Mouse (Mus musculus): ENCODE measurements around the gene Wasl. TPM values are rescaled to one million over a fixed set of nuclear protein-coding genes. Genes with fewer than 3 reads are reported as not detected.

Wasl gene
- polyA plus RNA-seq, 1 experiment, result 62.3 TPM

DNA sequence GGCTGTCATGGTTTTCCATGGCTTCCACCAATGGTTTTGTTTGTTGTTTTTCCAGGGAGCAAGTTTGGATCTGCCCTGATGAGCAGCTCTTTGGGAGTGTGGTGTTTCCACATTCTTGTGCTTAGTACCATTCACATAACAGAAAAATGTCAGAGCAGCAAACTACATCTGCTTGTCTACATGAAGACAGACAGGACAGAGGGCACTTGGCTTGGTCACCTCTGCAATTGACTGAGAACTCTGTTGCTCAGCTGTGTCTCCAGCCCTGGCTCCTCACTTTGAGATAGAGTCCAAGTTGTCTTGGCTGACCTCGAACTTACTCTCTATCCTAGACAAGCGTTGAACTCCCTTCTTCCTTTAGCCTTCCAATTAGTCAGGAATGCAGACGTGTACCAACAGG, 62.5 kb downstream of the Wasl start:
- Histone ChIP-seq H3K27ac (ENCODE audit: insufficient read depth, low read length) (no peak overlapping the region), H3K9ac (ENCODE audit: low read depth, poor library complexity, severe bottlenecking) (no peak overlapping the region), H3K9me3 (replicated peaks; ENCODE audit: control insufficient read depth, insufficient read depth, low read length, poor library complexity, severe bottlenecking) (peaks cover 17% of the 10 kb centered on the region; the same call in 1 of the 2 replicates), H3K4me3 (ENCODE audit: low read depth, low read length) (no peak overlapping the region), H3K36me3 (ENCODE audit: control insufficient read depth, insufficient read depth, low read length, poor library complexity, severe bottlenecking) (no peaks in the 10 kb centered on the region), H3K4me1 (ENCODE audit: control insufficient read depth, insufficient read depth, low read length) (no peaks in the 10 kb centered on the region), H3K27me3 (ENCODE audit: control insufficient read depth, insufficient read depth, low read length, poor library complexity, severe bottlenecking) (no peaks in the 10 kb centered on the region)
- TF ChIP-seq CTCF (IDR thresholded peaks at IDR 0.05; ENCODE audit: low read depth, low read length) (no peak), EP300 (IDR thresholded peaks at IDR 0.05; ENCODE audit: insufficient read depth, low read depth, low read length) (no peak), POLR2A (IDR thresholded peaks at IDR 0.05; ENCODE audit: insufficient read depth, low read length) (no peak)

DNA sequence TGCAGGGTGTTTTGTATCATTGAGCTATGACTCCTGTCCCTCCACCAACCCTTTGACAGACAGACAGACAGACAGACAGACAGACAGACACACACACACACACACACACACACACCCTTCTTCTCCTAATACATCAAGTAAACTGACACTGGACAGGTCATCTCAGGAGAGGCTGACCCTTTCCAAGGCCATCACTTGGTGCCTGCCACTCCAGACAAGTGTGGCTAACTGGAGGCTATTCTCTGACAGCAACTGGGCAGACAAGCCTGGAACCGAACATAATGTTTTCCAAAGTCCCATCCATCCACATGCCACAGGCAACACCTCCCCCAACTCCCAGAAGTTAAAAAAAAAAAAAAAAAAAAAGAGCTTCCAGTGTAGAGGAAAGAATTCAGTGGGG, 63.1 kb downstream of the Wasl start:
- Histone ChIP-seq H3K9ac (ENCODE audit: low read depth, poor library complexity, severe bottlenecking) (no peak overlapping the region), H3K4me1 (ENCODE audit: control insufficient read depth, insufficient read depth, low read length) (no peaks in the 10 kb centered on the region), H3K9me3 (replicated peaks; ENCODE audit: control insufficient read depth, insufficient read depth, low read length, poor library complexity, severe bottlenecking) (peaks cover 10% of the 10 kb centered on the region; the same call in 1 of the 2 replicates), H3K27me3 (ENCODE audit: control insufficient read depth, insufficient read depth, low read length, poor library complexity, severe bottlenecking) (no peaks in the 10 kb centered on the region), H3K4me3 (ENCODE audit: low read depth, low read length) (no peak overlapping the region), H3K36me3 (ENCODE audit: control insufficient read depth, insufficient read depth, low read length, poor library complexity, severe bottlenecking) (no peaks in the 10 kb centered on the region), H3K27ac (ENCODE audit: insufficient read depth, low read length) (no peak overlapping the region)
- TF ChIP-seq CTCF (IDR thresholded peaks at IDR 0.05; ENCODE audit: low read depth, low read length) (no peak), EP300 (IDR thresholded peaks at IDR 0.05; ENCODE audit: insufficient read depth, low read depth, low read length) (no peak), POLR2A (IDR thresholded peaks at IDR 0.05; ENCODE audit: insufficient read depth, low read length) (no peak)

DNA sequence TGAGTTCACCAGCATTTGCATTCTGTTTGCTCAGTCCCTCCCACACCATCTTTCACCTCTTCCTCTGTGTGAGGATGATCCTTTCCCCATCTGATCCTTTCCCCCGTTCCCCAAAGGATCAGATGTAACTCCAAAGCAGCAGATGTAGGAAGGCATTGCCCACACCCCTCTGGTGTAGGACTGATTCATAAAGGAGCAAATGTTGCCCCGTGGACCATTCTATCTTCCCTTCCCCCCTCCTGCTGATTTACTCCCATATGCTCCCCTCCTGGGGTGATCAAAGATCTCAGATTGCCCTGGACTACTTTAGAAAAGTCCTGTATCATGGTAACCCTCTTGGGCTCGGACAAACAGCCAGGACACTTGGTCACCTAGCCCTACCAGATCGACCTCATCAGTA, 64.1 kb downstream of the Wasl start:
- TF ChIP-seq POLR2A (IDR thresholded peaks at IDR 0.05; ENCODE audit: insufficient read depth, low read length) (no peak), CTCF (IDR thresholded peaks at IDR 0.05; ENCODE audit: low read depth, low read length) (no peak), EP300 (IDR thresholded peaks at IDR 0.05; ENCODE audit: insufficient read depth, low read depth, low read length) (no peak)
- no peaks in the 10 kb centered on the region for H3K36me3 ChIP-seq (ENCODE audit: control insufficient read depth, insufficient read depth, low read length, poor library complexity, severe bottlenecking)
- H3K4me1 ChIP-seq (ENCODE audit: control insufficient read depth, insufficient read depth, low read length), result no peaks in the 10 kb centered on the region
- H3K9ac ChIP-seq (ENCODE audit: low read depth, poor library complexity, severe bottlenecking), result no peak overlapping the region
- H3K27me3 ChIP-seq (ENCODE audit: control insufficient read depth, insufficient read depth, low read length, poor library complexity, severe bottlenecking), result no peaks in the 10 kb centered on the region
- no peak overlapping the region for H3K4me3 ChIP-seq (ENCODE audit: low read depth, low read length)
- H3K27ac ChIP-seq (ENCODE audit: insufficient read depth, low read length), result no peak overlapping the region
- H3K9me3 ChIP-seq (replicated peaks; ENCODE audit: control insufficient read depth, insufficient read depth, low read length, poor library complexity, severe bottlenecking), result peaks cover 3% of the 10 kb centered on the region; the same call in 1 of the 2 replicates

DNA sequence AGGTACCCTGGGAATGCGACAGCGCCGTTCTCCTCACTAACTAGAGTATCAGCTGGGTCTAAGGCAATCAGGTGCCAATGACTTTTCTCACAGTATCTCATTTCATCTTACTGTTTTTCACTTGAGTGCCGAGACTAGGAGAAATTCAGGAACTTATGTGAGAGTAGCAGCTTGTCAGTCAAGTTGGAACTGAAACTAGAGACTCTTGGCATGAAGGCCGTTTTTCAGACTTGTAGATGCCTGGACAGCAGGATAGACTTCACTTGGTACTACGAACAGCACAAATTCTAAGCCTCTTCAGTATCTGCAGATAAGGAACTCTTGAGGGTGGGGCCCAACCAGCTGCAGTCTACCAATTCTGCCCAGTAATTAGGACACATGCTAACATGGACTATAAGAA, 64.7 kb downstream of the Wasl start:
- Histone ChIP-seq H3K4me3 (ENCODE audit: low read depth, low read length) (no peak overlapping the region), H3K27ac (ENCODE audit: insufficient read depth, low read length) (no peak overlapping the region), H3K9me3 (replicated peaks; ENCODE audit: control insufficient read depth, insufficient read depth, low read length, poor library complexity, severe bottlenecking) (no peaks in the 10 kb centered on the region), H3K27me3 (ENCODE audit: control insufficient read depth, insufficient read depth, low read length, poor library complexity, severe bottlenecking) (no peaks in the 10 kb centered on the region), H3K4me1 (ENCODE audit: control insufficient read depth, insufficient read depth, low read length) (no peaks in the 10 kb centered on the region), H3K36me3 (ENCODE audit: control insufficient read depth, insufficient read depth, low read length, poor library complexity, severe bottlenecking) (no peaks in the 10 kb centered on the region), H3K9ac (ENCODE audit: low read depth, poor library complexity, severe bottlenecking) (no peak overlapping the region)
- TF ChIP-seq EP300 (IDR thresholded peaks at IDR 0.05; ENCODE audit: insufficient read depth, low read depth, low read length) (no peak), POLR2A (IDR thresholded peaks at IDR 0.05; ENCODE audit: insufficient read depth, low read length) (no peak), CTCF (IDR thresholded peaks at IDR 0.05; ENCODE audit: low read depth, low read length) (no peak)

DNA sequence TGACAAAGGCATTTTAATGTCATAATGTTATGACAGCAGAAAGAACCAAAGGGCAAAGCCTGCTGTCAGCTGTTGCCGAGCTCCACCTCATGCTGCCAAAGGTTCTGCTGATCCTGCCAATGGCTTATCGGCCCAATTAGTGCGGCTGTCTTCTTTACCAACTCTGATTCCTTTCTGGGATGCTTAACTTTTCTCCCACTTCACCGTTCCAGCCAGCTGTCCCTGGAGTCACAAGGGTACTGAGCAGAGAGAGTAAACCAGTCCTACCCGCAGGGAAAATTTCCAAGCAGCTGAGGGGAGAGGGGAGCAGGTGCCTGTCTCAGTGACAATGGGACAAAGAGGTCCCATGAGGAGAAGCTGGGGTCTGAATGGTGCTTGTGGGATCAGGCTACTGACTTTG, 65.2 kb downstream of the Wasl start:
- H3K9me3 ChIP-seq (replicated peaks; ENCODE audit: control insufficient read depth, insufficient read depth, low read length, poor library complexity, severe bottlenecking), result no peaks in the 10 kb centered on the region
- H3K4me1 ChIP-seq (ENCODE audit: control insufficient read depth, insufficient read depth, low read length), result no peaks in the 10 kb centered on the region
- no peak for TF ChIP-seq EP300 (IDR thresholded peaks at IDR 0.05; ENCODE audit: insufficient read depth, low read depth, low read length)
- TF ChIP-seq CTCF (IDR thresholded peaks at IDR 0.05; ENCODE audit: low read depth, low read length), result no peak
- TF ChIP-seq POLR2A (IDR thresholded peaks at IDR 0.05; ENCODE audit: insufficient read depth, low read length), result no peak
- no peak overlapping the region for H3K4me3 ChIP-seq (ENCODE audit: low read depth, low read length)
- no peaks in the 10 kb centered on the region for H3K36me3 ChIP-seq (ENCODE audit: control insufficient read depth, insufficient read depth, low read length, poor library complexity, severe bottlenecking)
- no peak overlapping the region for H3K9ac ChIP-seq (ENCODE audit: low read depth, poor library complexity, severe bottlenecking)
- no peak overlapping the region for H3K27ac ChIP-seq (ENCODE audit: insufficient read depth, low read length)
- H3K27me3 ChIP-seq (ENCODE audit: control insufficient read depth, insufficient read depth, low read length, poor library complexity, severe bottlenecking), result no peaks in the 10 kb centered on the region

DNA sequence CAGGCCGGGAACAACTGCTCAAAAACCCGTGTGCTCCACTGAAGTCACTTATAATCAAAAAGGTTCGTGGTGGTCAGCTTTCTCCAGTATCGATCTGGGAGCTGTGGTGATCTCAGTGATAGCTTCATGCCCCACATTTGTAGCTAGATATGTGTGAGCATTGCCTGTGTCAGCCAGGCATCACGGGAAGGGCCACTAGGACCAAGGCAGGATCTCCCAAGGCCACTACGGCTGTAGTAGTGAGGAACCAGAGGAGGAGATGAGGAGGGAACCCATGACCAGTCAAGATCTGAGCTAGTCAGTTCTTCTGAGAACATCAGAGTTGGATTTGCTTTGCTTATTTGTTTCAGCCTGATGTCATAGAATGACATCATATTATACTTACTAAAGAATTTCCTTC, 65.6 kb downstream of the Wasl start:
- Histone ChIP-seq H3K4me1 (ENCODE audit: control insufficient read depth, insufficient read depth, low read length) (no peaks in the 10 kb centered on the region), H3K27ac (ENCODE audit: insufficient read depth, low read length) (no peak overlapping the region), H3K27me3 (ENCODE audit: control insufficient read depth, insufficient read depth, low read length, poor library complexity, severe bottlenecking) (no peaks in the 10 kb centered on the region), H3K9ac (ENCODE audit: low read depth, poor library complexity, severe bottlenecking) (no peak overlapping the region), H3K36me3 (ENCODE audit: control insufficient read depth, insufficient read depth, low read length, poor library complexity, severe bottlenecking) (no peaks in the 10 kb centered on the region), H3K4me3 (ENCODE audit: low read depth, low read length) (no peak overlapping the region), H3K9me3 (replicated peaks; ENCODE audit: control insufficient read depth, insufficient read depth, low read length, poor library complexity, severe bottlenecking) (no peaks in the 10 kb centered on the region)
- no peak for TF ChIP-seq CTCF (IDR thresholded peaks at IDR 0.05; ENCODE audit: low read depth, low read length)
- TF ChIP-seq EP300 (IDR thresholded peaks at IDR 0.05; ENCODE audit: insufficient read depth, low read depth, low read length), result no peak
- no peak for TF ChIP-seq POLR2A (IDR thresholded peaks at IDR 0.05; ENCODE audit: insufficient read depth, low read length)
